ENCODE assay signal across 9 mouse cellular contexts in the genomic region with DNA sequence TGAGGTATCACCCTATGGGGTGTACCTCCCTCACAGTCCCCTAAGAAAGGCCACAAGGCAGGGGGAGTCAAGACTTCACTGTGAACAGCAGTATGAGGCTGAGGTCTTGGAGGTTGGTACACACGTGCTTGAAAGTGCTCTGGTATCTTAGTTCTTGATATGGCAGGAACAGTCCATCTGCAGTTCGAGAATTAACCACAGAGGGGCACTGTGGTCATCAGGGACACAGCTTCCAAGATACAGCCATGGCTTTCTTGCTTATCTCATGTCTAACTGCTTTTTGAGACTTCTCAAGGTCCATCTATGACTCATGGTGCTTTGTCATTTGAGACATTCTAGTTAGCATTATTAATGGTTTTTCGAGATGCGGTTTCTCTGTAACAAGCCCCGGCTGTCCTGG. TPM values are rescaled to one million over a fixed set of nuclear protein-coding genes. Genes with fewer than 3 reads are reported as not detected.
DNase-seq lines count a peak whose midpoint lies in the region; ATAC-seq and TF ChIP-seq lines count a peak whose summit lies in the region.
"Had no signal": no experiment of that assay in that cellular context is flagged by ENCODE, and none has a peak within 500 bp of the region (broad histone marks: within the 10 kb centered on the region; RNA-seq: fewer than 3 reads in every experiment).

No protein-coding gene starts in this region.

- H3K9me3 ChIP-seq in liver, postnatal 0 days (ENCODE audit: low read length): no peaks in the 10 kb centered on the region
- H3K9me3 ChIP-seq: limb, embryonic 12.5 days had no signal

- TF ChIP-seq POLR2A in cerebellum, adult 2 months (IDR thresholded peaks at IDR 0.05; ENCODE audit: borderline replicate concordance, insufficient read depth, low read length): no peak

- peak; percentile 68; the same call in 1 of the 2 replicates for TF ChIP-seq CTCF in cerebellum, adult 2 months (IDR thresholded peaks at IDR 0.05; ENCODE audit: borderline replicate concordance, insufficient read depth, low read depth, low read length)
- TF ChIP-seq CTCF in liver, postnatal 0 days (IDR thresholded peaks at IDR 0.05; ENCODE audit: low read depth): peak; percentile 94

- H3K4me2 ChIP-seq in liver, postnatal 0 days (ENCODE audit: low read depth, low read length): no peak overlapping the region
- H3K4me2 ChIP-seq: limb, embryonic 12.5 days had no signal

- ATAC-seq in liver, postnatal 0 days: peak; percentile 59

- H3K27ac ChIP-seq in cerebellum, adult 2 months (ENCODE audit: insufficient read depth, low read length): no peak overlapping the region
- no peak overlapping the region for H3K27ac ChIP-seq in liver, postnatal 0 days (ENCODE audit: low read depth)
- H3K27ac ChIP-seq: limb, embryonic 12.5 days had no signal

- WGBS in cerebellum, adult 2 months: 27% methylated on average over 5 of the region's 5 CpGs
- 10% methylated on average over 5 of the region's 5 CpGs for WGBS in liver, postnatal 0 days (ENCODE audit: insufficient replicate concordance)

- no peaks in the 10 kb centered on the region for H3K36me3 ChIP-seq in liver, postnatal 0 days (replicated peaks; ENCODE audit: insufficient read depth, low read length)
- H3K36me3 ChIP-seq: limb, embryonic 12.5 days had no signal

- H3K4me3 ChIP-seq in cerebellum, adult 2 months (replicated peaks; ENCODE audit: insufficient read depth, low read depth, low read length): no peak overlapping the region
- no peak overlapping the region for H3K4me3 ChIP-seq in liver, postnatal 0 days (ENCODE audit: low read depth, low read length)
- H3K4me3 ChIP-seq: limb, embryonic 12.5 days had no signal

- H3K4me1 ChIP-seq in cerebellum, adult 2 months (ENCODE audit: control insufficient read depth, insufficient read depth, low read length): no peaks in the 10 kb centered on the region
- H3K4me1 ChIP-seq in liver, postnatal 0 days (ENCODE audit: insufficient read depth): peaks cover 18% of the 10 kb centered on the region
- H3K4me1 ChIP-seq: limb, embryonic 12.5 days had no signal

- H3K27me3 ChIP-seq in cerebellum, adult 2 months (ENCODE audit: control insufficient read depth, insufficient read depth, low read length): no peaks in the 10 kb centered on the region
- H3K27me3 ChIP-seq in liver, postnatal 0 days (ENCODE audit: insufficient read depth, low read length): no peaks in the 10 kb centered on the region

- DNase-seq in CD4-positive, CD25-positive, alpha-beta regulatory T cell, adult 2 months (ENCODE audit: low read depth, low spot score): peak; percentile 90
- DNase-seq in MN1 (ENCODE audit: low spot score): peak; percentile 85
- peak; percentile 73 to 83 for DNase-seq in cerebellum, adult 2 months
- peak; percentile 85 for DNase-seq in gastrocnemius, adult 18-20 months (ENCODE audit: low spot score)
- peak; percentile 68 to 88 for DNase-seq in kidney, postnatal 25 days
- peak; percentile 90 for DNase-seq in liver, postnatal 0 days
- peak; percentile 81 for DNase-seq in right cerebral cortex, adult 18-20 months
- peak; percentile 73 for DNase-seq in yolk sac, embryonic 10.5 days (ENCODE audit: low spot score)

- no peak overlapping the region for H3K9ac ChIP-seq in liver, postnatal 0 days (replicated peaks)
- H3K9ac ChIP-seq: limb, embryonic 12.5 days had no signal

- TF ChIP-seq EP300 in liver, postnatal 0 days (IDR thresholded peaks at IDR 0.05; ENCODE audit: low read depth): no peak

RNA-seq across cellular contexts. Expression of a gene that starts 3.0 kb away (rescaled TPM):
- polyA plus RNA-seq in cerebellum, adult 2 months (2012; rRNA removed): 102 and 112 TPM in 2 replicates
- total RNA-seq in gastrocnemius, adult 18-20 months (2021): 1 to 10 TPM; 5.0 to 7.1 TPM
- 7.3 and 8.5 TPM in 2 replicates for polyA plus RNA-seq in liver, postnatal 0 days (2015; fragmentation: Nextera tagmentation; extraction: Ambion mirVana)

RNA-seq across cellular contexts. Expression of a gene that starts 15.3 kb away (rescaled TPM):
- 17.7 and 18.2 TPM in 2 replicates for polyA plus RNA-seq in cerebellum, adult 2 months (2012; rRNA removed)
- 10 to 100 TPM; 26.2 to 29.3 TPM for total RNA-seq in gastrocnemius, adult 18-20 months (2021)
- 1.0 and 1.2 TPM in 2 replicates for polyA plus RNA-seq in liver, postnatal 0 days (2015; fragmentation: Nextera tagmentation; extraction: Ambion mirVana)

RNA-seq across cellular contexts. Expression of a gene that starts 51.5 kb away (rescaled TPM):
- polyA plus RNA-seq in cerebellum, adult 2 months (2012; rRNA removed): 0.38 and 0.44 TPM in 2 replicates
- total RNA-seq in gastrocnemius, adult 18-20 months (2021): under 1 TPM; 0.34 to 0.62 TPM
- 1.8 and 2.1 TPM in 2 replicates for polyA plus RNA-seq in liver, postnatal 0 days (2015; fragmentation: Nextera tagmentation; extraction: Ambion mirVana)

Comparison
In these comparisons a context has a peak if more than half of its experiments do, and no peak if none do; other contexts are left out.
1. RNA of a gene that starts 3.0 kb away (polyA plus RNA-seq): 102 to 112 TPM in cerebellum, adult 2 months; 7.3 to 8.5 TPM in liver, postnatal 0 days; every median in the first group is over 10 times any median in the second.
2. Peak in every context shown above with its lines, with median percentiles within 50 percentile points of each other: DNase-seq.